Mouse (Mus musculus): ENCODE measurements at regions not wholly inside any gene's neighbourhood (a gene's known extent, or its start where the extent isn't known, plus 50 kb on each side); places are given as distances from the start of the nearest gene placed in this dataset.
A peak's percentile ranks its signal among the peaks of the same experiment; 100 is the strongest.

- DNase-seq: no peak
Observed at GRCm38 (mm10) chr15:67249147-67249546, 748.4 kb upstream of the Lrrc6 start.

GRCm38 (mm10) chr15:67248471-67248870, 747.8 kb upstream of the Lrrc6 start:
- intact Hi-C loops (cut with DNase I; ENCODE audit: low total_unique reads): no loop called here
- DNase-seq: no peak

More at GRCm38 (mm10) chr15:67249147-67249546, 748.4 kb upstream of the Lrrc6 start:
- intact Hi-C loops (cut with DNase I; ENCODE audit: low total_unique reads): no loop called here

- intact Hi-C loops (cut with DNase I; ENCODE audit: low total_unique reads): no loop called here
- DNase-seq: no peak
Observed at GRCm38 (mm10) chr15:67245658-67246268, 745.1 kb upstream of the Lrrc6 start.

GRCm38 (mm10) chr15:67244908-67245657, 744.4 kb upstream of the Lrrc6 start:
- intact Hi-C loops (cut with DNase I; ENCODE audit: low total_unique reads): no loop called here
- no peak for DNase-seq

DNA sequence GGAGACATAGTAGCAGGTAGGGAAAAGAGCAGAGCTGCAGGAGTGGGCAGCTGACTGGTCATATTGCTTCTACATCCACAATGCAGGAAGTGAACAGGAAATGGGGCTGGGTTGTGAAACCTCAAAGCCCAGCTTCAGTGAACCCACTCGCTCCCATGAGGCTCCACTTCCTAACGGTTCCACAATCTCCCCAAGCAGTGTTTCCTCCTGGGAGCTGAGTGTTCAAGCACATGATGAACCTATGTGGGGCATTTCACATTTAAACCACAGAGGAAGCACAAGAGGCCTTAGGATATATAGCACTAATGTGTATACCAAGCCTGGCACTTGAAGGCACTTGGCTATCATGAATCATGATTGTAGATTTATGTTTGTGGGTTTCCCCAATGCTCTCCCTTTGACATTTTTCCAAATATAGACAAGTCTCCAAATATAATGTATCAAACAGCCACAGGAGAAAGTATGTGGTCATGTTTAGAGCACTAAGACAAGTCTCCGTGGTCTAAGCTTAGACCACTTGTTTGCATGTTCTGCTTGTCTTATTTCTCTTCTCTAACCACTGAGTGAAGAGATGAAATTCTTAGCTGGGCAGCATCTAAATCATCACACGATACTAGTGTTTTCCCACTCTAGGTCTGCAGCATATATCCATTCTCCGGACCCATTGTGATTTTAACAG, 734.5 kb upstream of the Lrrc6 start:
- no peak for DNase-seq
- intact Hi-C loops (cut with DNase I; ENCODE audit: low total_unique reads): no loop called here

DNA sequence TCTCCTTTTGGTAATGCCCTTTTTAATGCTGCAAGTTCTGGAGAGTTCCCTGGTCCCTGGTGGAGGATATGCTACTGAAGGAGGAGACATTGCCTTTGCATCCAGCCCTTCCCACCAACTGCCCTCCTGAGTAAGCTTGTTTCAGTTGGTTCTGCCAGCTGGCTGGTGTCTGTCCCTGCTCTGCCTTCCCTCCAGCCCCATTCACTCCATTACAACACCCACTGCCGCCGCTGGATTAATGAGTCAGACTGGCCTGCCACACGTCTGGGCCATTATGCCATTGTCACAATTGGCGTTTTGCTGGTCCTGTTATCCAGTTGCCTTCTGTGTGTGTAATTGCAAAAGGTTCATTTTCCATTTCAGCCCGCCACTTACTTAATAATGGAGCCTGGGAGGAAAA, 728.6 kb upstream of the Lrrc6 start:
- intact Hi-C loops (cut with DNase I; ENCODE audit: low total_unique reads): no loop called here

DNA sequence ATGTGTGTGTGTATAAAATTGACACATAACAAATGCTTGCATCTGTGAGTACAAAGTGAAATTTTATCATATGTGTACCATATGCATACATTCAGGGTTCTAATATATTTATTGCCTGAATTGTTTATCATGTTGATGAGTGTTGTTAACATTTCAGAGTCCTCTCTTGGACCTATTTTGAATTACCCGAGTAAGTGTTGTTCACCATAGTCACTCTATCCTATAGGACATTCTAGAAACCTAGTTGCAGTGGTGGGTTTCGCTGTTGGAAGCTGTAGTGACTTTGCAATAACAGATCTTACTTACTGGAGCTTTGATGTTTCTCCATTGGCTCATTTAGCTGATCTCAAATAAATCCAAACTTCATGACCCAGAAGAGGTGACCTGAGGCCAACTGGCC, 727.9 kb upstream of the Lrrc6 start:
- no peak for DNase-seq
- intact Hi-C loops (cut with DNase I; ENCODE audit: low total_unique reads): no loop called here

More for the DNA sequence above, 728.6 kb upstream of the Lrrc6 start:
- peak; percentile 13 for DNase-seq

DNA sequence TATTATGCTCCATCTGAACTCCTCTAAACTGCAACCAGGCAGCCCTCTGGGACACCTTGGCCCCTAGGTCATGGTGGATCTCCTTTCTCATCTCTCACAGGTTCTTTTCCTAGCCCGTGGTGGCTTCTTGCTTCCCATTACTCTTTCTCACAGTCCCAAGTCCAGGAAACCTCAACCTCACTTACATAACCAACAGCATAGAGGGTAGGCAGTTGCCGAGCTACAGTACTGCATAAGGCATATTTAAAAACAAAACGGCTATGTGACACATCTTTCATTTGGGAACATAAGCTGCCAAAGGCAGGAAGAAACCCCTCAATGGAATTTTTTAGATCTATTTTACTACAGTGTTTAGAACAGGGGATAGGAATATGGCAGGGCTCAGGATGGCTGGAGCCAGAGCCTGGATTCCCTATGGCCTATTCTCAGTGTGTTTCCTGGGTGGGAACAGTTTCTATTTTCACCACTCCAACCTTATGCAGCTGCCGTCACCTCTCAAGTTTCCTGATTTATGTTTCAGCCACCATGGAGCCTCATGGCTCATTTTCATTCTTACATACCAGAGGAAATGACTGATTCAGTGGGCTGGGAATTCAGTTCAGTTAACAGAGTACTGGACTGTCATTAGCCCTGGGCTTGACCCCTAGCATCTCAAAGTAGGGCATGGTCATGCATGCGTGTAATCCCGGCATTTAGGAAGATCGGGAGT, 726.9 kb upstream of the Lrrc6 start:
- intact Hi-C loops (cut with DNase I; ENCODE audit: low total_unique reads): no loop called here
- peak; percentile 16 for DNase-seq

- DNase-seq: no peak
- intact Hi-C loops (cut with DNase I; ENCODE audit: low total_unique reads): no loop called here
Observed at GRCm38 (mm10) chr15:67226900-67227299, 726.2 kb upstream of the Lrrc6 start.

All from gastrocnemius, postnatal 14 days (tissue).